Mouse (Mus musculus) hindbrain, embryonic 12.5 days (tissue): ENCODE results near the gene Gm28308. TPM values are rescaled to one million over a fixed set of nuclear protein-coding genes. Genes with fewer than 3 reads are reported as not detected.

ENCODE experiments used
- ATAC-seq: fragments of 200-750 bp; cut with Nextera tagmentation; 2 replicates; pipeline ENCODE4 v1.8.0; 2017; ENCODE audit warnings: moderate TSS enrichment; ENCODE audit not compliant: low FRiP score
- H3K27ac ChIP-seq: fragments of 300-500 bp; sonication (generic); 2 replicates; pipeline ENCODE4 v1.5.1; 2016; ENCODE audit warnings: mild to moderate bottlenecking
- H3K27me3 ChIP-seq: fragments of 300-500 bp; sonication (generic); 2 replicates; pipeline ENCODE4 v1.6.1; 2016; ENCODE audit warnings: mild to moderate bottlenecking
- H3K36me3 ChIP-seq: fragments of 300-500 bp; sonication (generic); 2 replicates; pipeline ENCODE4 v1.6.1; 2016; ENCODE audit warnings: mild to moderate bottlenecking
- H3K4me1 ChIP-seq: fragments of 300-500 bp; sonication (generic); 2 replicates; pipeline ENCODE4 v1.6.1; 2016
- H3K4me2 ChIP-seq: fragments of 300-500 bp; sonication (generic); replicated peaks from 2 replicates; pipeline ENCODE4 v1.6.1; 2016; ENCODE audit warnings: mild to moderate bottlenecking
- H3K4me3 ChIP-seq: fragments of 300-500 bp; sonication (generic); 2 replicates; pipeline ENCODE4 v1.5.1; 2016; ENCODE audit warnings: mild to moderate bottlenecking
- H3K9ac ChIP-seq: fragments of 300-500 bp; sonication (generic); 2 replicates; pipeline ENCODE4 v1.6.1; 2016; ENCODE audit warnings: mild to moderate bottlenecking, moderate library complexity
- H3K9me3 ChIP-seq: fragments of 300-500 bp; sonication (generic); replicated peaks from 2 replicates; pipeline ENCODE4 v1.6.1; 2016; ENCODE audit warnings: mild to moderate bottlenecking
- WGBS: fragments of 180-500 bp; shearing (Covaris S2); methylation state at CpG from one replicate; pipeline ENCODE4 v1.1.7; 2016; 5-methylcytosine and 5-hydroxymethylcytosine counted together
- polyA plus RNA-seq: library from polyadenylated mRNA; unstranded; fragments of >200 nt; fragmentation: Nextera tagmentation; extraction: Ambion mirVana; gene quantifications from 2 replicates; pipeline ENCODE4 v1.2.1, GENCODE M21; 2016

Gm28308 gene
- polyA plus RNA-seq, 1 experiment from 2014 or later: not detected

- ATAC-seq: no peak
- Histone ChIP-seq H3K4me1 (peaks cover 11% of the 10 kb centered on the region), H3K9ac (no peak overlapping the region), H3K9me3 (no peaks in the 10 kb centered on the region), H3K4me2 (no peak overlapping the region; the same call in 1 of the 2 replicates), H3K4me3 (no peak overlapping the region), H3K36me3 (no peaks in the 10 kb centered on the region), H3K27me3 (peaks cover 98% of the 10 kb centered on the region), H3K27ac (no peak overlapping the region)
- WGBS: 9% methylated on average over 12 of the region's 12 CpGs
Measured at GRCm38 (mm10) chr6:52209685-52210046, 3.5 kb downstream of the Gm28308 start.

- 3% methylated on average over 18 of the region's 18 CpGs for WGBS
- peak overlapping the region; percentile 46 for H3K4me2 ChIP-seq
- H3K9ac ChIP-seq: no peak overlapping the region
Measured at GRCm38 (mm10) chr6:52208868-52209684, 4.1 kb downstream of the Gm28308 start.

GRCm38 (mm10) chr6:52208072-52208867 is 4.9 kb downstream of the Gm28308 start, which contains the start of gene Hoxa6:
Hoxa6 (minus strand) TSS chr6:52208722.
- H3K27me3 ChIP-seq: peaks cover 97% of the 10 kb centered on the region

More at GRCm38 (mm10) chr6:52208868-52209684, 4.1 kb downstream of the Gm28308 start:
- Histone ChIP-seq H3K36me3 (no peaks in the 10 kb centered on the region), H3K4me1 (peaks cover 11% of the 10 kb centered on the region), H3K4me3 (peak overlapping the region; percentile 25), H3K27me3 (peaks cover 97% of the 10 kb centered on the region), H3K27ac (no peak overlapping the region; the same call in 1 of the 2 replicates), H3K9me3 (no peaks in the 10 kb centered on the region)
- no peak for ATAC-seq

GRCm38 (mm10) chr6:52207684-52207976 is 5.5 kb downstream of the Gm28308 start:
- no peaks in the 10 kb centered on the region for H3K9me3 ChIP-seq
- peak overlapping the region; percentile 46 for H3K4me2 ChIP-seq
- no peak overlapping the region for H3K27ac ChIP-seq
- no peak for ATAC-seq
- H3K36me3 ChIP-seq: no peaks in the 10 kb centered on the region
- peaks cover 17% of the 10 kb centered on the region for H3K4me1 ChIP-seq
- peaks cover 97% of the 10 kb centered on the region for H3K27me3 ChIP-seq
- no peak overlapping the region for H3K9ac ChIP-seq
- H3K4me3 ChIP-seq: peak overlapping the region; percentile 47; the same call in 1 of the 2 replicates

More at GRCm38 (mm10) chr6:52208072-52208867, 4.9 kb downstream of the Gm28308 start, which contains the start of gene Hoxa6:
- 1% methylated on average over 46 of the region's 47 CpGs for WGBS
- H3K4me1 ChIP-seq: peaks cover 20% of the 10 kb centered on the region
- no peaks in the 10 kb centered on the region for H3K36me3 ChIP-seq
- peak within 1 kb of the TSS; percentile 46 for H3K4me2 ChIP-seq
- H3K9ac ChIP-seq: 0 out of 2 replicates have a peak within 1 kb of the TSS, but pooled peaks have one; percentile 38
- H3K4me3 ChIP-seq: peak within 1 kb of the TSS; percentile 47
- peak within 1 kb of the TSS; percentile 32 for H3K27ac ChIP-seq
- no peak for ATAC-seq
- no peaks in the 10 kb centered on the region for H3K9me3 ChIP-seq

GRCm38 (mm10) chr6:52206882-52207683 is 6.1 kb downstream of the Gm28308 start:
- H3K9ac ChIP-seq: no peak overlapping the region
- no peak for ATAC-seq
- H3K4me3 ChIP-seq: peak overlapping the region; percentile 47
- WGBS: 1% methylated on average over 4 of the region's 4 CpGs
- H3K4me2 ChIP-seq: peak overlapping the region; percentile 46
- no peak overlapping the region for H3K27ac ChIP-seq
- H3K36me3 ChIP-seq: no peaks in the 10 kb centered on the region
- peaks cover 96% of the 10 kb centered on the region for H3K27me3 ChIP-seq
- peaks cover 17% of the 10 kb centered on the region for H3K4me1 ChIP-seq
- no peaks in the 10 kb centered on the region for H3K9me3 ChIP-seq

- no peak for ATAC-seq
- peaks cover 14% of the 10 kb centered on the region for H3K4me1 ChIP-seq
- H3K9me3 ChIP-seq: no peaks in the 10 kb centered on the region
- peak overlapping the region; percentile 46 for H3K4me2 ChIP-seq
- H3K36me3 ChIP-seq: no peaks in the 10 kb centered on the region
- peak overlapping the region; percentile 56 for H3K9ac ChIP-seq
- peaks cover 96% of the 10 kb centered on the region for H3K27me3 ChIP-seq
- WGBS: under 1% methylated on average over 55 of the region's 55 CpGs
- H3K4me3 ChIP-seq: peak overlapping the region; percentile 47
- H3K27ac ChIP-seq: peak overlapping the region; percentile 71
Measured at GRCm38 (mm10) chr6:52205638-52206621, 7.2 kb downstream of the Gm28308 start.

- peak overlapping the region; percentile 46 for H3K4me2 ChIP-seq
Measured at GRCm38 (mm10) chr6:52205221-52205620, 7.9 kb downstream of the Gm28308 start.

GRCm38 (mm10) chr6:52204050-52204752 is 8.9 kb downstream of the Gm28308 start, which contains the start of gene Hoxa5:
Hoxa5 (minus strand) TSS chr6:52204587.
- ATAC-seq: peak; percentile 20
- Histone ChIP-seq H3K4me3 (peak within 1 kb of the TSS; percentile 47), H3K9me3 (no peaks in the 10 kb centered on the region), H3K4me1 (peaks cover 14% of the 10 kb centered on the region), H3K27ac (peak within 1 kb of the TSS; percentile 80), H3K36me3 (no peaks in the 10 kb centered on the region), H3K9ac (peak within 1 kb of the TSS; percentile 65), H3K27me3 (peaks cover 98% of the 10 kb centered on the region), H3K4me2 (peak within 1 kb of the TSS; percentile 46)
- under 1% methylated on average over 64 of the region's 65 CpGs for WGBS

More at GRCm38 (mm10) chr6:52205221-52205620, 7.9 kb downstream of the Gm28308 start:
- Histone ChIP-seq H3K9ac (peak overlapping the region; percentile 56), H3K9me3 (no peaks in the 10 kb centered on the region), H3K27me3 (peaks cover 98% of the 10 kb centered on the region), H3K4me3 (peak overlapping the region; percentile 47), H3K27ac (peak overlapping the region; percentile 71), H3K36me3 (no peaks in the 10 kb centered on the region), H3K4me1 (peaks cover 14% of the 10 kb centered on the region)
- no peak for ATAC-seq
- WGBS: 4% methylated on average over 14 of the region's 14 CpGs

- Histone ChIP-seq H3K9me3 (no peaks in the 10 kb centered on the region), H3K4me2 (peak overlapping the region; percentile 46), H3K27ac (peak overlapping the region; percentile 80), H3K4me3 (peak overlapping the region; percentile 47), H3K36me3 (no peaks in the 10 kb centered on the region), H3K27me3 (peaks cover 97% of the 10 kb centered on the region), H3K9ac (peak overlapping the region; percentile 65), H3K4me1 (peaks cover 10% of the 10 kb centered on the region)
- ATAC-seq: peak; percentile 63
- WGBS: under 1% methylated on average over 46 of the region's 46 CpGs
Measured at GRCm38 (mm10) chr6:52203371-52204049, 9.6 kb downstream of the Gm28308 start.

GRCm38 (mm10) chr6:52203121-52203370 is 10.1 kb downstream of the Gm28308 start:
- 1% methylated on average over 10 of the region's 10 CpGs for WGBS
- peak overlapping the region; percentile 80 for H3K27ac ChIP-seq
- H3K4me1 ChIP-seq: peaks cover 9% of the 10 kb centered on the region
- peak overlapping the region; percentile 46 for H3K4me2 ChIP-seq
- peaks cover 97% of the 10 kb centered on the region for H3K27me3 ChIP-seq
- no peaks in the 10 kb centered on the region for H3K36me3 ChIP-seq
- no peaks in the 10 kb centered on the region for H3K9me3 ChIP-seq
- peak overlapping the region; percentile 65 for H3K9ac ChIP-seq
- no peak for ATAC-seq
- H3K4me3 ChIP-seq: peak overlapping the region; percentile 47
